Mouse (Mus musculus) limb, embryonic 14.5 days (tissue): ENCODE data around the gene Coa7. TPM values are rescaled to one million over a fixed set of nuclear protein-coding genes. Genes with fewer than 3 reads are reported as not detected.

Experiments used
- ATAC-seq: fragments of 200-750 bp; cut with Nextera tagmentation; 2 replicates; pipeline ENCODE4 v1.8.0; 2017; ENCODE audit warnings: low read depth, moderate number of reproducible peaks, moderate TSS enrichment; ENCODE audit not compliant: low FRiP score
- DNase-seq: peaks from one replicate; pipeline ENCODE4 v3.0.0-alpha.2; 2015; ENCODE audit warnings: low spot score
- H3K27ac ChIP-seq: fragments of 300-500 bp; sonication (generic); replicated peaks from 2 replicates; pipeline ENCODE4 v1.5.1; 2014; ENCODE audit warnings: low read depth, mild to moderate bottlenecking, low read length, moderate library complexity, mixed read lengths
- H3K27me3 ChIP-seq: fragments of 300-500 bp; sonication (generic); 2 replicates; pipeline ENCODE4 v1.6.1; 2014; ENCODE audit warnings: low read length, mixed read lengths; ENCODE audit not compliant: control insufficient read depth, insufficient read depth
- H3K36me3 ChIP-seq: fragments of 300-500 bp; sonication (generic); 2 replicates; pipeline ENCODE4 v1.6.1; 2014; ENCODE audit warnings: mild to moderate bottlenecking, low read length, moderate library complexity, mixed read lengths; ENCODE audit not compliant: control insufficient read depth, insufficient read depth
- H3K4me1 ChIP-seq: fragments of 300-500 bp; sonication (generic); 2 replicates; pipeline ENCODE4 v1.6.1; 2014; ENCODE audit warnings: antibody characterized with exemption, low read length, mixed read lengths; ENCODE audit not compliant: control insufficient read depth, insufficient read depth
- H3K4me2 ChIP-seq: fragments of 300-500 bp; sonication (generic); replicated peaks from 2 replicates; pipeline ENCODE4 v1.6.1; 2014; ENCODE audit warnings: low read depth, mild to moderate bottlenecking, low read length, moderate library complexity; ENCODE audit not compliant: severe bottlenecking
- H3K4me3 ChIP-seq: fragments of 300-500 bp; sonication (generic); replicated peaks from 2 replicates; pipeline ENCODE4 v1.5.1; 2014; ENCODE audit warnings: low read length
- H3K9ac ChIP-seq: fragments of 300-500 bp; sonication (generic); 2 replicates; pipeline ENCODE4 v1.6.1; 2014; ENCODE audit warnings: mild to moderate bottlenecking, low read depth, low read length, moderate library complexity; ENCODE audit not compliant: severe bottlenecking
- H3K9me3 ChIP-seq: fragments of 300-500 bp; sonication (generic); 2 replicates; pipeline ENCODE4 v1.6.1; 2016; ENCODE audit warnings: low read length; ENCODE audit not compliant: control insufficient read depth
- POLR2A ChIP-seq: fragments of 200-500 bp; IDR thresholded peaks from 2 replicates; pipeline ENCODE4 v1.8.0; 2012; ENCODE audit warnings: inconsistent platforms, mild to moderate bottlenecking, moderate library complexity, borderline replicate concordance; ENCODE audit not compliant: insufficient read depth, insufficient read length; ENCODE audit errors: extremely low read depth
- WGBS: fragments of 180-500 bp; shearing (Covaris S2); extraction: QIAGEN DNeasy Blood & Tissue Kit; methylation state at CpG from one replicate; pipeline ENCODE4 v1.1.7; 2014; 5-methylcytosine and 5-hydroxymethylcytosine counted together
- polyA plus RNA-seq, 2 experiments: library from polyadenylated mRNA; depleted of rRNA in 1 of 2; stranded (reverse) in 1 of 2; unstranded in 1 of 2; fragments of >200 nt; fragmentation: Nextera tagmentation in 1 of 2; extraction: Ambion mirVana in 1 of 2; gene quantifications; 2 replicates each; pipeline versions ENCODE4 v1.2.1 to v1.2.3; 2012 to 2014

Gene Coa7
- polyA plus RNA-seq, 2 experiments = 17.1 to 39.0 TPM

GRCm38 (mm10) chr4:108344631-108345083, 16.7 kb downstream of the Coa7 start:
- Histone ChIP-seq H3K27me3 (no peaks in the 10 kb centered on the region), H3K9me3 (no peaks in the 10 kb centered on the region), H3K4me3 (no peak overlapping the region), H3K36me3 (peaks cover 4% of the 10 kb centered on the region; the same call in 1 of the 2 replicates), H3K4me2 (no peak overlapping the region), H3K27ac (peak overlapping the region; percentile 81), H3K4me1 (peaks cover 30% of the 10 kb centered on the region), H3K9ac (no peak overlapping the region)
- no peak for TF ChIP-seq POLR2A
- DNase-seq (peak; percentile 56), ATAC-seq (peak; percentile 83)
- WGBS = 9% methylated on average over 7 of the region's 7 CpGs

GRCm38 (mm10) chr4:108345826-108346225, 17.9 kb downstream of the Coa7 start:
- Histone ChIP-seq H3K4me2 (no peak overlapping the region), H3K27ac (no peak overlapping the region), H3K9me3 (no peaks in the 10 kb centered on the region), H3K4me3 (no peak overlapping the region), H3K27me3 (no peaks in the 10 kb centered on the region), H3K9ac (no peak overlapping the region), H3K4me1 (peaks cover 42% of the 10 kb centered on the region), H3K36me3 (no peaks in the 10 kb centered on the region)
- WGBS = 23% methylated on average over 5 of the region's 5 CpGs
- peak; percentile 63 for ATAC-seq
- DNase-seq = peak; percentile 34
- no peak for TF ChIP-seq POLR2A

DNA sequence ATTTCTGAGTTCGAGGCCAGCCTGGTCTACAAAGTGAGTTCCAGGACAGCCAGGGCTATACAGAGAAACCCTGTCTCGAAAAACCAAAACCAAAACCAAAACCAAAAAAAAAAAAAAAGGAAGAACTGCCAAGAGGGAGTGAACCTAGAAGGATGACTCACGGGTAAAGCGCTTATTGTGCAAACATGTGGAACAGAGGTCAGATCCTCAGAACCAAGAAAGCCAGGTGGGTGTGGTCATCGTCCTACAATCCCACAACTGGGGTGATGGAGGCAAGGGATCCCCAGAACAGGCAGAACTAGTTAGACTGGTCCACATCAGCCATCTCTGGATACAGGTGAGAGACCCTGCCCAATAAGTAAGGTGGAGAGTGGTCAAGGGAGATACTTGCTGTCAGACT, 19.2 kb downstream of the Coa7 start:
- no peak for TF ChIP-seq POLR2A
- no peaks in the 10 kb centered on the region for H3K9me3 ChIP-seq
- no peak overlapping the region for H3K4me2 ChIP-seq
- WGBS = 86% methylated on average over 5 of the region's 5 CpGs
- ATAC-seq (no peak), DNase-seq (no peak)
- no peaks in the 10 kb centered on the region for H3K36me3 ChIP-seq
- no peaks in the 10 kb centered on the region for H3K27me3 ChIP-seq
- H3K27ac ChIP-seq = no peak overlapping the region; the same call in 1 of the 2 replicates
- no peak overlapping the region for H3K9ac ChIP-seq
- H3K4me1 ChIP-seq = peaks cover 49% of the 10 kb centered on the region
- no peak overlapping the region for H3K4me3 ChIP-seq

DNA sequence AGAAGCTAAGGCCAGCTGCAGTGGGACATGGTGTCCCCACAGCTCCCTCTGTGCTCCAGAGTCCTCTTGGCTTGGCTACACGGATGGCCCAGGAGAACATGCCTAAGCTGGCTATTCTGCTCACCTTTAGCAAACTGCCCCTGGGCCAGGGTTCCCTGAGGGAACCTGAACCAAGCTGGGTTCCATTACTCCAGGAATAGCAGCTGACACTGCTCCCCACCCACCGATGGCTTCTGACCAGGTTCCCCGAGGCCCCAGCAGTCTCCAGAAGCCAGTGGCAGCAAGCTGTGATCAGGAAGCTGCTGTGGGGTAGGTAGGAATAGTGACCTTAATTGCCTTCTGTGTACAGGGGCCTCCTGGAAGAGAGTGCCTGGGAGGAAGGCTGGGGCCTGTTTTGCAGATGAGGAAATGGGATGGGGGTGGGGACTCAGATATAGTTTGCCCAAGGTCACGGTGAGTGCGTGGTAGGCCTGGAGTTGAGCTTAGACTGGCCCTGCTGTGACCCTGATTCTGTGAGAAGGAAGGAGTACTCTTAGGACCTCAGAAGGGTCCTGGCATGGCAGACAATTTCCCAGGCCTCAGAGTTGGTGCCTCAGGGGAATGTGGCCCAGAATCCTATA, 20.4 kb downstream of the Coa7 start:
- DNase-seq = no peak
- Histone ChIP-seq H3K4me1 (peaks cover 49% of the 10 kb centered on the region), H3K9ac (no peak overlapping the region), H3K4me2 (no peak overlapping the region), H3K4me3 (no peak overlapping the region), H3K27me3 (no peaks in the 10 kb centered on the region), H3K27ac (peak overlapping the region; percentile 76), H3K9me3 (no peaks in the 10 kb centered on the region), H3K36me3 (no peaks in the 10 kb centered on the region)
- no peak for ATAC-seq
- no peak for TF ChIP-seq POLR2A
- WGBS = 9% methylated on average over 5 of the region's 5 CpGs

GRCm38 (mm10) chr4:108349064-108349463, 21.1 kb downstream of the Coa7 start:
- no peak overlapping the region for H3K4me3 ChIP-seq
- 61% methylated on average over 3 of the region's 3 CpGs for WGBS
- no peak overlapping the region for H3K9ac ChIP-seq
- no peaks in the 10 kb centered on the region for H3K36me3 ChIP-seq
- H3K9me3 ChIP-seq = no peaks in the 10 kb centered on the region
- H3K27me3 ChIP-seq = no peaks in the 10 kb centered on the region
- ATAC-seq = no peak
- H3K4me2 ChIP-seq = no peak overlapping the region
- peak overlapping the region; percentile 76 for H3K27ac ChIP-seq
- TF ChIP-seq POLR2A = no peak
- DNase-seq = no peak
- peaks cover 49% of the 10 kb centered on the region for H3K4me1 ChIP-seq
